Mouse (Mus musculus): Measurements from ENCODE around the gene Ocln.

The Ocln gene

DNA sequence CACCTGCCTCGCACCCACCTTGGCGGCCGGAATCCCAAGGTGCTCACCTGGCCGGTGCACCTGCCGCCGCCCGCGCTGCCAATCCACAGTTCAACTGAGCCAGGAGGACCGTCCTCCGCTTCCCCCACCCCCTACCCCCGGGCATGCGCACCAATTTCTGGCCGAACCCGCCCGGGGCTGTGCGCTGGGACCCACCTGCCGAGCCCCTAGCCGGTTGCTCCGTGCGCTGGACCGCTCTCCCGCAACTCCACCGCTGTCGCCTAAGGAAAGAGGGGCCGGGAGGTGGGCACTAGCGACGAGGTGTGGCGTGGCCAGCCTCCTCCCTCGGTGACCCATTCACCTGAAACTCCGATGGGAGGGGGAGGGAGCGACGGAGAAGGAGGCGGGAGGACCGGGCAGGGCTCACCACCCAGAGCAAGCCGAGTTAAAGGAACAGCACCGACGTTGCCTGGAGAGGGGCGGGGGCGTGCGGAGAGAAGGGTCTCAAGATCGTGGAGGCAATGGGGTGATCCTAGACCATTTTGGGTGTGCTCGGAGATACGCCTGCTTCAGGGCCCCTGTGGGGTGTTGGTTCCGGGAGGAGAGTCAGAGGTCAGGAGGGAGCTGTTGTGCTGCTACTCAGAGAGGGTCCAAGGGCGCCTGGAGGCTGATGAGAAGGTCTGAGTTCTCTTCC, at the start of gene Ocln:
Ocln (minus strand) TSS at position 350 of the 673 bp plus-strand sequence.
- peak; percentile 82 to 84 for DNase-seq

DNA sequence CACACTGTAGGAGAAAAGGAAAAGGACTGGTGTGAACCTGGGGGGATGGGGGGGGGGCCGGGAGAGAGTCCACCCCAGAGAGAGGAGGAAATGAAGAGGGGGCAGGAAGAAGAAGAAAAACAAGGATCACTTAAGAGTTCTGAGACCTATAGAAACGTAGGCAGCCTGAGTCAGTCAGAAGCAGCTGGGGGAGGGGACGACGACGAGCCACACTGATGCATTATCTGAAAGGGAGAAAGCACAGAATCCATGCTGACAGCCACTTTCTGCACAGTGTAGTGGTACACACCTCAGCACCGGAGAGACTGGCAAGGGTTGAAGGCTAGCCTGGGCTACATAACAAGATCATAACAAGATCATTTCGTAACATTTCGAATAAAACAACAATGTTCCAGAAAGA, 48.5 kb upstream of the Ocln start:
- DNase-seq, result no peak

GRCm38 (mm10) chr13:100600317-100600716, 47.8 kb upstream of the Ocln start:
- no peak for DNase-seq

- DNase-seq, result no peak
These were observed 44.8 kb upstream of the Ocln start for GRCm38 (mm10) chr13:100597284-100597683.

GRCm38 (mm10) chr13:100595552-100595885, 43.0 kb upstream of the Ocln start:
- DNase-seq, result no peak

DNA sequence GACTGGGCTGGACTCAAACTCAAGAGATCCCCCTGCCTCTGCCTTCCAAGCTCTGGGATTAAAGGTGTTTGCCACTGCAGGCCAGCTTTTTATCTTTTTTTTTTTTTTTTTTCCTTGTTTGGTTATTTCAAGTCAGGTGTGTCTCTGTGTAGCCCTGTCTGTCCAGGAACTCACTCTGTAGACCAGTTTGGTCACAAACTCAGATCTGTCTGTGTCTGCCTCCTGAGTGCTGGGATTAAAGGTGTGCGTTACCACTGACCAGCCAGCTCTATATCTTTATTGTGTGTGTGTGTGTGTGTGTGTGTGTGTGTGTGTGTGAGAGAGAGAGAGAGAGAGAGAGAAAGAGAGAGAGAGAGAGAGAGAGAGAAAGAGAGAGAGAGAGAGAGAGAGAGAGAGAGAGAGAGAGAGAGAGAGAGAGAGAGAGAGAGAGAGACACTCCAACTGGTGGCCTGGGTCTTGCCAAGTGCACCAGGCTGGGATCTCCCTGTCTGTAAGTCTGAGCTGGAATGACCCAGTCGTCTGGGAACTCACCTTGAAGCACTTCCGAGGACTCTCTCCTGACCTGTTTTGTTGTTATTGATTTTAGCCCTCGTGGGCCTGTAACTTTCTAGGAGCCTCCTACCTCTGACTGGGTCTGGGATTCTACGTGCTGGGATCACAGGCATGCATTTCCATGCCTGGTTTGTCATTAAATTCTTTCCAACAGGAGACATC, 42.5 kb upstream of the Ocln start:
- peak in 1 of 2 experiments; percentile 51 for DNase-seq

GRCm38 (mm10) chr13:100594041-100594792, 41.7 kb upstream of the Ocln start:
- peak; percentile 43 to 60 for DNase-seq

- no peak for DNase-seq
These were observed 36.1 kb upstream of the Ocln start for GRCm38 (mm10) chr13:100588646-100589045.

GRCm38 (mm10) chr13:100582144-100582543, 29.6 kb upstream of the Ocln start:
- DNase-seq, result no peak

GRCm38 (mm10) chr13:100581701-100582100, 29.2 kb upstream of the Ocln start:
- peak; percentile 60 to 81 for DNase-seq

- peak in 1 of 2 experiments; percentile 32 for DNase-seq
These were observed 27.4 kb upstream of the Ocln start for GRCm38 (mm10) chr13:100579951-100580350.

- no peak for DNase-seq
These were observed 26.7 kb upstream of the Ocln start for GRCm38 (mm10) chr13:100579220-100579619.

GRCm38 (mm10) chr13:100575950-100576349, 23.4 kb upstream of the Ocln start:
- DNase-seq, result no peak

GRCm38 (mm10) chr13:100570713-100571112, 18.2 kb upstream of the Ocln start:
- no peak for DNase-seq

GRCm38 (mm10) chr13:100568359-100568758, 15.8 kb upstream of the Ocln start:
- no peak for DNase-seq

GRCm38 (mm10) chr13:100559449-100559848, 6.9 kb upstream of the Ocln start:
- no peak for DNase-seq

DNA sequence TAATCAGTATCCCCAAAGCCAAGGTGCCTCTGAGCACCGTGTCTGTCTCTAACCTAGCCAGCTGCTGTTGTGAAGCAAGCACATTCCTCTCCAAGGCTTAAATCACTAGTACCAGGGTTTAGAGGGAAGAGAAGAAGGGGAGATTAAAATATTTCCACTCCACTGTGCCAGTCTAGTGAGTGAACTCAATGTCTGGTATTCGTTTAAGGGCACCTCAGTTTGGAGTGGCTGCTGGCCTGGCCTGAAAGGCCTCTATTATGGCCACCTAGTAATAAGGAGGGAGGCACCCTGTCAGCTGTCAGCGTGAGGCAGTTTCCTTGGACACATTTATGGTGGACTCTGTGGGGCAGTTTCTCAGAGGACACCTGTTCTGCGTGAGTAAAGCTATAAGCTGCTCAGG, 4.5 kb upstream of the Ocln start:
- no peak for DNase-seq

DNA sequence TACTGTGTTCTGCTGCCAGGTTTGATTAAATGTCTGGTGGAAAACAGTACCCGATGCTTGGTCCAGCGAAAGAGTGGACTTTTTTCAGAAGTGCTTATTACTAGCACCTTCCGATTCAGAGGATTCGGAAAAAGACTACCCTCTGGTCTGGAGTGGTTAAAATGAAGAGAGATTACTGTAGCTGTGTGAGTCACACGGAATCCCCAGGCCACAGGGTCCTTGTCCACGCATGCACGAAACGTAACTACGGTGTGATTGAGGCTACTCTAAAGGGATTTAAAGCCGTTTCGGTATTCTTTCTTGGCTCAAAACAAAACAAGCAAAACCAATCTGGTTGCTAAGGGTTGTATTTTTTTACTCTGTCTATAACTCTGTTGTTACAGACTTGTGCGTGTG, 522 bp upstream of the Ocln start:
- DNase-seq, result no peak

- no peak for DNase-seq
These were observed 529 bp downstream of the Ocln start for GRCm38 (mm10) chr13:100552009-100552368.

GRCm38 (mm10) chr13:100551371-100552008, 1.0 kb downstream of the Ocln start:
- peak; percentile 27 to 36 for DNase-seq

- peak in 1 of 2 experiments; percentile 67 for DNase-seq
These were observed 5.2 kb downstream of the Ocln start for GRCm38 (mm10) chr13:100547269-100547668.

DNA sequence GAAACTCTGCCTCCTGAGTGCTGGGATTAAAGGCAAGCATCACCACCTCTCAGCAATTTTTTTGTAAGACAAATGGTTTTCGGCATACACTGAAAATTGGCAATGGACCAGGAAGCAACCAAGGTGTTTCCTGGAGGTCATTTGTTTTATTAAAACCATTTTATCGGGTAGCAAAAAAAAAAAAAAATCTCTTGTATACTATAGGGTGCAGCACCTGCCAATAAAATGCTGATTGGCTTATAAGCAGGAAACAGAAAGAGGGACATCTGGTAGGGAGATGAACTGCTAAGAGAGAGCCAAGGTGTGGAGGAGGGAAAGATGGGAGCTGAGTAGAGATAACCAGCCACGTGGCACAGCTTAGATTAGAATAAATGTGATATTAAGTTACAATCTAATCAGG, 7.0 kb downstream of the Ocln start:
- no peak for DNase-seq

DNA sequence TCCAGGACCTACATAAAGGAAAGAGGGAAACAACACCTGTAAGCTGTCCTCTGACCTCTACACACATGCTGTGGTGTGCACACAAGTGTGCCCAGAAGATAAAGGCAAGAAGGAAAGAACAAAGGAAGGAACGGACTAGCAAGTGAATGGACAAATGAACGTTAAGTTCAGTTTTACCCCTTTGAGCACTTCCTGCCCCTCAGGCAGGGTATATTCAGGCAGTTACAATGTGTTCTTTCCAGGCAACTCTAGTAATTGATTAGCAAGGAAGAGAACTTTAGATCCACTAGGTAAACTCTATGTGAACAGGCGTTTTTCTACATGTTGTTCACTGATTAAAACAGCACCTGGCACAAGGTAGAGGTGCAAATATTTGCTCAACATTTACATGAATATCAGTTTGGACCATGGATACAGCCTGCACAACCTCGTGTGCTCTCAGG, 8.3 kb downstream of the Ocln start:
- DNase-seq, result no peak
